Mouse (Mus musculus) stomach, embryonic 15.5 days (tissue): ENCODE measurements around the gene Tssc4. TPM values are rescaled to one million over a fixed set of nuclear protein-coding genes. Genes with fewer than 3 reads are reported as not detected.

Experiments used
- ATAC-seq: fragments of 200-750 bp; cut with Nextera tagmentation; 2 replicates; pipeline ENCODE4 v1.8.0; 2017; ENCODE audit warnings: low read depth, moderate number of reproducible peaks, moderate TSS enrichment; ENCODE audit not compliant: insufficient read depth, low FRiP score
- H3K27ac ChIP-seq: fragments of 300-500 bp; sonication (generic); 2 replicates; pipeline ENCODE4 v1.5.1; 2015; ENCODE audit warnings: mild to moderate bottlenecking, inconsistent platforms
- H3K27me3 ChIP-seq: fragments of 300-500 bp; sonication (generic); replicated peaks from 2 replicates; pipeline ENCODE4 v1.6.1; 2015; ENCODE audit warnings: inconsistent platforms
- H3K36me3 ChIP-seq: fragments of 300-500 bp; sonication (generic); 2 replicates; pipeline ENCODE4 v1.6.1; 2015; ENCODE audit warnings: inconsistent platforms
- H3K4me1 ChIP-seq: fragments of 300-500 bp; sonication (generic); 2 replicates; pipeline ENCODE4 v1.6.1; 2015; ENCODE audit warnings: inconsistent platforms
- H3K4me2 ChIP-seq: fragments of 300-500 bp; sonication (generic); 2 replicates; pipeline ENCODE4 v1.6.1; 2015; ENCODE audit warnings: mild to moderate bottlenecking, inconsistent platforms
- H3K4me3 ChIP-seq: fragments of 300-500 bp; sonication (generic); replicated peaks from 2 replicates; pipeline ENCODE4 v1.5.1; 2015; ENCODE audit warnings: inconsistent platforms
- H3K9ac ChIP-seq: fragments of 300-500 bp; sonication (generic); 2 replicates; pipeline ENCODE4 v1.6.1; 2015; ENCODE audit warnings: inconsistent platforms
- H3K9me3 ChIP-seq: fragments of 300-500 bp; sonication (generic); 2 replicates; pipeline ENCODE4 v1.6.1; 2016; ENCODE audit warnings: inconsistent platforms
- WGBS: fragments of 180-500 bp; shearing (Covaris S2); methylation state at CpG from one replicate; pipeline ENCODE4 v1.1.7; 2015; 5-methylcytosine and 5-hydroxymethylcytosine counted together
- polyA plus RNA-seq: library from polyadenylated mRNA; unstranded; fragments of >200 nt; fragmentation: Nextera tagmentation; extraction: Ambion mirVana; gene quantifications from 2 replicates; pipeline ENCODE4 v1.2.1, GENCODE M21; 2015

Gene Tssc4
- polyA plus RNA-seq, 1 experiment from 2014 or later, result 78.7 TPM

DNA sequence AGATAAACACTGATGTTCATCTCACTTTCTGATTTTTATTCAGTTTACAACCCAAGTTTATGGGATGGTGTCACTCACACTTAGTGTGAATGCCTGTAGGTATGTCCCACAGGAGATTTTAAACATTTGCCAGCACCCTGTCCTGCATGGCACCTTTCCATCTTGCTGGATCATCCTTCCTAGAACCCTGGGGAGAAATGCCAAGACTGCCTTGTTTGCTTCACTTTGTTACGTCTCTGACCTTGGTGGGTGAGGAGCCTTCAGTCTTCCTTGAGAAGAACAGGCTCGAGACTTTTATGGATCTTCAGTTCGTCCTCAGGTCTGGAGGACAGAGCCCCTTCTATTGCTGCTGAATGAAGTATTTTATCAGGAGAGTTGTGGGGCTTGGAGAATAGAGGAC, 19.7 kb upstream of the Tssc4 start:
- no peaks in the 10 kb centered on the region for H3K27me3 ChIP-seq
- H3K4me2 ChIP-seq, result no peak overlapping the region
- no peak overlapping the region for H3K27ac ChIP-seq
- ATAC-seq, result no peak
- H3K36me3 ChIP-seq, result no peaks in the 10 kb centered on the region
- H3K9ac ChIP-seq, result no peak overlapping the region
- H3K4me1 ChIP-seq, result peaks cover 6% of the 10 kb centered on the region
- WGBS, result 77% methylated on average over 3 of the region's 3 CpGs
- no peaks in the 10 kb centered on the region for H3K9me3 ChIP-seq
- no peak overlapping the region for H3K4me3 ChIP-seq

DNA sequence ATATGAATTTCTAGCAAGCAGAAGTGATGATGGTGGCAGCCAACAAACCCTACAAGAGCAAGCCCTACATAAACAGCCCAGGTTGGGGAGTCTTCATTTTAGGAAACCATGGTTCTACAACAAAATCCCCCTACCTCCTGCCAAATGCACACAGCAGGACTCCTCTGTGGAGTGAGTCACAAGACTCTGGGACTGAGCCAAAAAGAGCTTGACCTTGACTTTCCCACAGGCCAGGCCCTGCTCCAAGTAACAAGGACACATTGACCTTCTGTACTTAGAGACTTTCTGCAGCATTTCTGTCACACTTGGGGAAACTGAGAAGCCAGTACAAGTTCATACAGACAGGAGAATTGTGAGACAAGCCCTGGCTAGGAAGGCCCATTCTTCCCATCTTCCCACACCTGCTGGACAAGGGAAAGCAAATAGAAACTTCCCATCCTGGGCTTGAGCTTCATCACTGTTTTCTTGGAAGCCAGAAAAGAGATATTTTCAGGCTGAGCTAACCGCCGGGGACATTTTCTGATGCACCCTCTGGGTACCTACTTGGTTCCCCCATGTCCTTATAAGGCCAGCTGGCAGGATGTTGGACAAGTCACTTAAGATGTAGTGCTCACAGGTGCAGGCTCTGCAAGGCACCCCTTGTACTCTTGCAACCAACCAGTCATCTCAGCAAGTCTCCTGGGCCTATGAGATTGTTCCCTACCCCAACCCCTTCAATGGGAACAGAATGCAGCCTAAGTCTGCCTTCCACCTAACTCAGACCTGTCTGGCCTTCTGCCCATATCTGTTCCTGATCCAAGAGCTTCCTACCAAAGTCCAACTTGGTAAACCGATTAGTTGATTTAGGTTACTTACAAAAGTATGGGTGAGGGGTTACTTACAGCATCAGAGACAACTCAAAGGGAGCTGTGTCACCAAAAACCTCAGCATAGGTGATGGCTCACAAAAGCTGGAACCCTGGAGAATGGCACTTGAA, 18.9 kb upstream of the Tssc4 start:
- Histone ChIP-seq H3K27ac (no peak overlapping the region), H3K9ac (no peak overlapping the region), H3K4me3 (no peak overlapping the region), H3K27me3 (no peaks in the 10 kb centered on the region), H3K4me1 (peaks cover 14% of the 10 kb centered on the region), H3K4me2 (no peak overlapping the region), H3K36me3 (no peaks in the 10 kb centered on the region), H3K9me3 (no peaks in the 10 kb centered on the region)
- ATAC-seq, result no peak
- 89% methylated on average over 3 of the region's 3 CpGs for WGBS

DNA sequence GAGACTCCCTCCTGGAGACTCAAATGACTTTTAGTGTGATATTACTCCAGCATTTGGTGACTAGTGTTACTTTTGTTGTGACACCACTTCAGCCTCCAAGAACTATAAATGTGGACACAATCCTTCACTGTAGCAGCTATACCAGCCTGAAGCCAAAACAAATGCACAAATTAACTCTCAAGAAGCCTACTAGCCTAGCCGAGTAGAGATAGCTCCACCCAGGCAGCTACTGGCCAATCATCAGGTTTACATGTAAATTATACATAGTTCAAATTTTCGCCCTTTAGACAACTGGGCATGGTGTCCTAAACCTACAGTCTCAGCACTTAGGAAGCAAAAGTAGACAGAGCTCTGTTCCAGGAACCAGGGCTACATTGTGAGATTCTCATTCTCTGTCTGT, 17.7 kb upstream of the Tssc4 start:
- Histone ChIP-seq H3K36me3 (no peaks in the 10 kb centered on the region), H3K4me1 (peaks cover 26% of the 10 kb centered on the region), H3K9ac (no peak overlapping the region), H3K4me3 (no peak overlapping the region), H3K27me3 (no peaks in the 10 kb centered on the region), H3K27ac (no peak overlapping the region), H3K9me3 (no peaks in the 10 kb centered on the region), H3K4me2 (no peak overlapping the region)
- WGBS, result 45% methylated on average over 2 of the region's 2 CpGs
- ATAC-seq, result no peak

DNA sequence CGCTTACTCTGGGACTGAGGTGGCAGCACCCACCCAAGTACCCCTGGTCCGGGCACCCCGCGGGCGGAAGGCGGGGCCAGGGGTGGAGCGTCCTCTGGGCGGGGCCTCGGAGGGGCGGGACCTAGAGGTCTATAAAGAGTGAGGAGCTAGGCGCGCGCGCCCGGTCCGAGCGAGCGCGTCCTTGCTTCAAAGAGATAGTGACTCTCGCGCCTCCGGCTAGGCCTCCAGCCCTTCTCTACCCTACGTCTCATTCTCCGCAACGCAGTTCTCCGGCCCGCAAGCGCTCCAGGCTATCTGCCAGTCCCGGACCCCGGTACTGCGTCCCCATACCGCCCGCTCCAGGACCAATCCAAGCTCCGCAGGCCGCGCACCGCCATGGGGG, 16.4 kb upstream of the Tssc4 start, which contains the start of gene Cd81:
Gene Cd81 (plus strand): TSS at position 114 of the 382 bp plus-strand sequence.
- peak; percentile 79 for ATAC-seq
- no peaks in the 10 kb centered on the region for H3K27me3 ChIP-seq
- WGBS, result under 1% methylated on average over 37 of the region's 37 CpGs
- no peaks in the 10 kb centered on the region for H3K9me3 ChIP-seq
- no peaks in the 10 kb centered on the region for H3K36me3 ChIP-seq
- H3K4me2 ChIP-seq, result peak within 1 kb of the TSS; percentile 85
- peak within 1 kb of the TSS; percentile 92 for H3K27ac ChIP-seq
- peak within 1 kb of the TSS; percentile 82 for H3K4me3 ChIP-seq
- H3K9ac ChIP-seq, result peak within 1 kb of the TSS; percentile 94
- peaks cover 39% of the 10 kb centered on the region for H3K4me1 ChIP-seq

DNA sequence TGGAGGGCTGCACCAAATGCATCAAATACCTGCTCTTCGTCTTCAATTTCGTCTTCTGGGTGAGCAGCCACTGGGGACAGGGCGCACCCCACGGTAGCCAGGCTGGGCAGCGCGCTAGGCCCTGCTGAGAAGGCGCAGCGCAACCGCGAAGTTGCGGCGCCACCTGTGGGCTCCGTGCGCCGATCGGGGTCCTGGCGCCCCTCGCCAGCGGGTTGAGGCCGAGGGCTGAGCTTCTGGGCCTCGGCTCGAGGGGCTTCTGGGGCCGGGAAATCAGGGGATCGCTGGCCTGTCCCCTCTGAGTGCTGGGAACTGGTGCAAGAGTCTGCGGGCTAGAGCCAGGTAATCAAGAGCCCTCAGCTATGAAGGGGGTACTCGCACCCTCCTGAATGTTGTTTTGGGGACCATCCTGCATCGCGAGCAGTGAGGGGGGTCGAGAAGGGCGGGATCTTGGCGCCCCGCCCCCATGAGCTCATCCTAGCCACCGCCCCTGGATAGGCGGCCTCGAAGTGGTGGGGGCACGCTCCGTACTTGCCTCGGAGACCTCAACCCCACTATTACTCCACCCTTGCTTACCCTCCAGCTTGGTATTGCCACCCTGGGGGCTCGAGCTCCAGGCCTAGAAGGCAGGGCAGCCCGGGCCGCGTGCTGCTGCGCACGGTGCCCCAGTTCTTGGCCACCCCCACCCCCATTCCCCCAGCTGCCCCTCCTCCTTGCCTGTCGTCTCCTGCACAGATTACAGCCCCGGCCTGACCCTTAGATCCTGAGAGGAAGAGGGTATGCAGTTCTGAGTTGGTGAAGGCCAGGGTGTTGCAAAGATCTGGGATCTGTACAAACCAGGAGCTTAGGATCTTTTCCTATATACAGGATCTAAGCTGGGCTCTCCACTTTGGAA, 15.8 kb upstream of the Tssc4 start:
- WGBS, result under 1% methylated on average over 46 of the region's 46 CpGs
- Histone ChIP-seq H3K36me3 (no peaks in the 10 kb centered on the region), H3K9me3 (no peaks in the 10 kb centered on the region), H3K4me3 (peak overlapping the region; percentile 82), H3K27ac (peak overlapping the region; percentile 92), H3K27me3 (no peaks in the 10 kb centered on the region), H3K9ac (peak overlapping the region; percentile 94), H3K4me1 (peaks cover 45% of the 10 kb centered on the region), H3K4me2 (peak overlapping the region; percentile 85)
- peak; percentile 48 for ATAC-seq

DNA sequence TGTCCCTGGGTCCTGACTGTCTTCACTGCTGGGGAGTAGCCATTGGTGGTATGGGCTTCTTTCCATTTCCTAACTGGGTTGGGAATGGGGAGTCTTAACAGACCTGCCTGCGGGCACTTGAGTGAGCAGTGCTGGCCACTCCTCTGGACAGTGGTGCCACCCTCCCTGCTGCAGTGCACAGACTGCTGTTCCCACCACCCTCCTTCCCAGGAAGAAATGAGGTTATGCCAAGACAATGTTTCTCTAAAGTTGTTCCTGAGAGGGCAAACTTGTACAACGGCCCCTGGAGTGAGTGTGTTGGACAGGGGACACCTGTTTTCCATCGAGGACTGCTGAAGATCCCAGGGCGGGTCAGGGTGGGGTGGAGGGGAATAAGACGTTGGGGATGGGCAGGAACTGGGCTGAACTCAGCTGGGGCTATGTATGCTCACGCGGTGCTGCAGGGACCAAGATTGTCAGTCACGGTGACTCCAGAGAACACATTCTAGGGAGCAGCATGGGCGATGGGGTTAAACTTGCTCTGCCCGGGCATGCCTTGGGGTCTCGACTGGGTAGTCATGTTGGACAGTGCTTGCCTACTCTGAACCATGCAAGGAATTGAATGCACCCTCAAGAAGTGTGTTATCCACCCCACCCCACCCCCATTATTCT, 15.0 kb upstream of the Tssc4 start:
- 31% methylated on average over 11 of the region's 11 CpGs for WGBS
- Histone ChIP-seq H3K27ac (peak overlapping the region; percentile 92; the same call in 1 of the 2 replicates), H3K4me2 (peak overlapping the region; percentile 85), H3K27me3 (no peaks in the 10 kb centered on the region), H3K9ac (peak overlapping the region; percentile 94; the same call in 1 of the 2 replicates), H3K4me1 (peaks cover 53% of the 10 kb centered on the region), H3K36me3 (no peaks in the 10 kb centered on the region), H3K9me3 (no peaks in the 10 kb centered on the region), H3K4me3 (peak overlapping the region; percentile 82)
- no peak for ATAC-seq

DNA sequence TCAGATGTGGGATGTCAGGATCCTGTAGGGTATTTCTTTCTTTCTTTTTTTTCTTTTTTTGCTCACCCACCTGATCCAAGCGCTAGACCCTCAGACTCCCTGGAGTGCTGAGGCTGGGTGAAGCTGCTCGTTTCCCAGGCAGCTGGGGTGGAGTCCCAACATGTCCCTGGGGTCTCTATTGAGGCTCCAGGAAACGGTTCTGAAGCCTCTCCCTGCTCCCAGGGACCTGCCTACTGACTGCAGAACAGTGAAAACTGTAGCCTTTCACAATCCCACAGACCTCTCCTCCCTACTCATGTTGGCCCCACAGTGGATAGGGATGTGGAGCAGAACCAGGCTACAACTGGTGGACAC, 14.5 kb upstream of the Tssc4 start:
- H3K27ac ChIP-seq, result no peak overlapping the region
- no peaks in the 10 kb centered on the region for H3K36me3 ChIP-seq
- peak overlapping the region; percentile 94; the same call in 1 of the 2 replicates for H3K9ac ChIP-seq
- ATAC-seq, result no peak
- WGBS, result 30% methylated on average over 3 of the region's 3 CpGs
- H3K4me1 ChIP-seq, result peaks cover 58% of the 10 kb centered on the region
- no peaks in the 10 kb centered on the region for H3K9me3 ChIP-seq
- peak overlapping the region; percentile 82 for H3K4me3 ChIP-seq
- H3K27me3 ChIP-seq, result no peaks in the 10 kb centered on the region
- H3K4me2 ChIP-seq, result peak overlapping the region; percentile 85

DNA sequence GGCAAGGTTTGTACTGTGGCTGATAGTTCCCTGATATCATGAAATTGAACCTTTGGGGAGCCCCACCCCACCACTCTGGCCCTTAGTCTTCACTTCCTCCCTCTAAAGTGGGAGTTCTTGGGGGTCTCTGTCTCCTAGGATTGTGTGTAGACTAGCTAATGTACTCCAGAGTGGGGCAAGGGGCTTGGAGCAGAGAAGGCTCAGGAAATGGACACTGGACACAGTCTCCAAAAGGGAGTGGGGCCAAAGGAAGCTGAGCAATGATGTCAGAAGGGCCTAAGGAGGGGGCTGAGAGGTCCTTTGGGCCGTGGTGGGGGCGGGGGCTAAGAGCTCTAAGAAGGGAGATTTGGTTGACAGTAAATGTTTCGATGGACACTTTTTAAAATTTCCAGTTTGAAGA, 14.0 kb upstream of the Tssc4 start:
- Histone ChIP-seq H3K36me3 (no peaks in the 10 kb centered on the region), H3K9ac (peak overlapping the region; percentile 94; the same call in 1 of the 2 replicates), H3K4me1 (peaks cover 58% of the 10 kb centered on the region), H3K9me3 (no peaks in the 10 kb centered on the region), H3K27ac (no peak overlapping the region), H3K4me2 (peak overlapping the region; percentile 85), H3K27me3 (no peaks in the 10 kb centered on the region), H3K4me3 (peak overlapping the region; percentile 82)
- no peak for ATAC-seq
- 60% methylated on average over 3 of the region's 3 CpGs for WGBS

DNA sequence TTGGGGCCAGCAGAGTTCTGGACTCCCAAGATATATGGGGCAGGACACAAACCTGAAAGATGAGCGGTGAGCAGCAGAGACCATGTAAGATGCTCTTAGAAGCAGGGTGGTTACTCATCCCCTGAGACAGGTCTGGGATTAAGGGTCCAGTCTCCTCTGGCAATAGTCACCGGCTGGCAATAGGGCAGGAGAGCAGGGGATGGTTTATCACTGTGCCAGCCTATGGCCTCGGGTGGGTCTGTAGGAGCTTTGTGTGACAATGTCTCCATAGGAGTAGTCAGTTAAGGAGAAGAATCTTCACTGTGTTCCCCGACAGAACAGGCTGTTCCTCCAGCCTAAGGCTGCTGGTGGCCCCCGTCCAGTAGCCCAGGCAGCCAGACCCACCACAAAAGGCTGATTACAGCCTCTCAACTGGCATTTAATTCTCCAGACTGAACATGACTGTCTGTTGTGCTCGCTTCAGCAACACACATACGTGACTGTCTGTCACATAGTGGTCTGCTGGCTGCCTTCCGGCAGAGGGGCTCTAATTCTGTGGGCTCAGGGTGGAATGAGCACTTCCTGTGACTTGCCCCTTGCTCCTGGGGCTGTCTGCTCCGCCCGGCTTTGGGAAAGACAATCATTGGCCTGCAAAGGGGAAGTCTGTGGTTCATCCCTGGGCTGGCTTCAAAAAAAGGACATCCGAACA, 13.4 kb upstream of the Tssc4 start:
- H3K27me3 ChIP-seq, result no peaks in the 10 kb centered on the region
- H3K36me3 ChIP-seq, result no peaks in the 10 kb centered on the region
- 63% methylated on average over 11 of the region's 11 CpGs for WGBS
- peak overlapping the region; percentile 85 for H3K4me2 ChIP-seq
- no peaks in the 10 kb centered on the region for H3K9me3 ChIP-seq
- no peak overlapping the region for H3K9ac ChIP-seq
- peak overlapping the region; percentile 82 for H3K4me3 ChIP-seq
- no peak for ATAC-seq
- H3K27ac ChIP-seq, result peak overlapping the region; percentile 8; the same call in 1 of the 2 replicates
- peaks cover 58% of the 10 kb centered on the region for H3K4me1 ChIP-seq

DNA sequence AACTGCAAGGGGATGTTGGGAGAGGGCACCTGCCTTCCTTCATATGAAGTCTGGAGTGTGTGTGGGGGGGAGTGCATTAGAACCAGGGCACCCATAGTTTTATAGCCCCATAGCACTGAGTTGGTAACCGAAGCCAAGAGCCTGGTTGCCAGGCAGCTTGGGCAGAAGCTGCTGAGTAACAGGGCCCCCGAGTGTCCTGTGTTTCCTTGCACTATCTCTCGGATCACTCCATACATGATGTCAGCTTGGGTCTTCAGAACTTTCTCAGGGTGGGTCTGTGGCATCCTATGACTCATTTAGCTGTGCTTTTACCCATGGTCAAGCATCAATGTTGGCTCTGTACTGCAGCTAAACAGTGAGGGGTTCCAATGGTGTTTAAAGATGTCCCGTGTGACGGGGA, 12.0 kb upstream of the Tssc4 start:
- 74% methylated on average over 5 of the region's 5 CpGs for WGBS
- H3K4me1 ChIP-seq, result peaks cover 58% of the 10 kb centered on the region
- H3K27me3 ChIP-seq, result no peaks in the 10 kb centered on the region
- H3K4me3 ChIP-seq, result no peak overlapping the region
- H3K4me2 ChIP-seq, result no peak overlapping the region; the same call in 1 of the 2 replicates
- H3K27ac ChIP-seq, result 0 out of 2 replicates have a peak overlapping the region, but pooled peaks have one; percentile 8
- no peaks in the 10 kb centered on the region for H3K9me3 ChIP-seq
- peaks cover 5% of the 10 kb centered on the region; the same call in 1 of the 2 replicates for H3K36me3 ChIP-seq
- no peak overlapping the region for H3K9ac ChIP-seq
- no peak for ATAC-seq
